Mouse (Mus musculus) embryonic fibroblast, embryonic 13.5 days (primary cell): ENCODE results near the gene Cd59a.

Source experiments
- CTCF ChIP-seq: IDR thresholded peaks from 2 replicates; pipeline ENCODE4 v1.5.1; 2011; ENCODE audit warnings: mild to moderate bottlenecking, control low read depth, low read length, moderate library complexity, borderline replicate concordance; ENCODE audit not compliant: insufficient read depth
- POLR2A ChIP-seq: IDR thresholded peaks from 2 replicates; pipeline ENCODE4 v1.6.1; 2011; ENCODE audit warnings: low read depth, mild to moderate bottlenecking, control low read depth, low read length, moderate library complexity

GRCm38 (mm10) chr2:104130165-104130564 lies 34.6 kb downstream of the Cd59a start:
- TF ChIP-seq POLR2A (no peak), CTCF (no peak)
